Mouse (Mus musculus): ENCODE measurements around the gene Kcnj9. TPM values are rescaled to one million over a fixed set of nuclear protein-coding genes. Genes with fewer than 3 reads are reported as not detected.
A peak's percentile ranks its signal among the peaks of the same experiment; 100 is the strongest.

Kcnj9 gene
- polyA plus RNA-seq, 1 experiment from 2014 or later = 0.28 TPM

GRCm38 (mm10) chr1:172333512-172333911, 4.4 kb upstream of the Kcnj9 start:
- Histone ChIP-seq H3K36me3 (no peaks in the 10 kb centered on the region), H3K4me2 (replicated peaks) (no peak overlapping the region), H3K9ac (no peak overlapping the region), H3K4me3 (replicated peaks) (no peak overlapping the region), H3K27ac (replicated peaks) (no peak overlapping the region), H3K27me3 (peaks cover 55% of the 10 kb centered on the region), H3K9me3 (replicated peaks) (no peaks in the 10 kb centered on the region), H3K4me1 (no peaks in the 10 kb centered on the region)
- ATAC-seq (ENCODE audit: insufficient number of reproducible peaks, low FRiP score, low TSS enrichment, low read depth) = no peak
- WGBS = 23% methylated on average over 3 of the region's 3 CpGs

DNA sequence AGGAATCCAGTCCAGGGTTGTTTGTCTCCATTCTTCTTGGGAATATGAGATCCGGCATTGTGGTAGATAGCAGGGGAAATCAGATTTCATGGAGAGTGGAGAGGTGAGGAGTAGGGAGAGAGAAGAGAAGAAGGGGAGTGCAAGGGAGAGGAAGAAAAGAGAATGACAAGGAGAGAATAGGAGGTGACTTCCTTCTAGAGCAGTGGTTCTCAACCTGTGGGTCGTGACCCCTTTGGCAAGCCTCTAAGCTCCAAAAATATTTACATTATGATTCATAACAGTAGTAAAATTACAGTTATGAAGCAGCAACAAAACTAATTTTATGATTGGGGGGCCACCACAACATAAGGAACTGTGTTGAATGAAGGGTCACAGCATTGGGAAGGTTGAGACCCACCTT, 3.8 kb upstream of the Kcnj9 start:
- peaks cover 56% of the 10 kb centered on the region for H3K27me3 ChIP-seq
- no peaks in the 10 kb centered on the region for H3K9me3 ChIP-seq (replicated peaks)
- no peaks in the 10 kb centered on the region for H3K4me1 ChIP-seq
- no peaks in the 10 kb centered on the region for H3K36me3 ChIP-seq
- H3K4me3 ChIP-seq (replicated peaks) = no peak overlapping the region
- no peak overlapping the region for H3K4me2 ChIP-seq (replicated peaks)
- H3K27ac ChIP-seq (replicated peaks) = no peak overlapping the region
- no peak overlapping the region for H3K9ac ChIP-seq
- ATAC-seq (ENCODE audit: insufficient number of reproducible peaks, low FRiP score, low TSS enrichment, low read depth) = no peak
- WGBS = 79% methylated on average over 2 of the region's 2 CpGs

GRCm38 (mm10) chr1:172331422-172331947, 2.4 kb upstream of the Kcnj9 start:
- peaks cover 67% of the 10 kb centered on the region for H3K27me3 ChIP-seq

DNA sequence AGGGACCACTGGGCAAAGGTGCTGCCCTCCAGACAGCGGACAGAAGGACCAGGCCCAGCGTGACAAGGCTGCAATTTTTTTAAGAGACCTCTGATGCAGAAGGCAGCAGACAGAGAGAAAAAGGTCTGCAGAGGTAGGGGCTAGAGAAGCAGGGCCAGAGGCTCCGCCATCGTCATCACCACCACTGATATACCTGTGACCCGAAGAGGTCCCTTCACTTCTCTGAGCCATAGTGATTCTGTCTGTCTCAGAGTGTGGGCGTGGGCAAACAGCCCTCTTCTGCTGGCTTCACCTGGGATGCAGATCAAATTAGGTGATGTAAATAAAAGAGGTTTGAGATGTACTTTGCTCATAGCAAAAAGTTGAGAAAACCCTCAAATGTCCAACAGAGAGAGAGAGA, 498 bp upstream of the Kcnj9 start:
- ATAC-seq (ENCODE audit: insufficient number of reproducible peaks, low FRiP score, low TSS enrichment, low read depth) = no peak
- Histone ChIP-seq H3K4me2 (replicated peaks) (no peak overlapping the region), H3K9ac (no peak overlapping the region), H3K9me3 (replicated peaks) (no peaks in the 10 kb centered on the region), H3K4me1 (peaks cover 11% of the 10 kb centered on the region), H3K27me3 (peaks cover 75% of the 10 kb centered on the region), H3K36me3 (no peaks in the 10 kb centered on the region), H3K27ac (replicated peaks) (no peak overlapping the region), H3K4me3 (replicated peaks) (no peak overlapping the region)
- WGBS = 68% methylated on average over 6 of the region's 6 CpGs

More at GRCm38 (mm10) chr1:172331422-172331947, 2.4 kb upstream of the Kcnj9 start:
- Histone ChIP-seq H3K9ac (no peak overlapping the region), H3K36me3 (no peaks in the 10 kb centered on the region), H3K4me1 (peaks cover 2% of the 10 kb centered on the region; the same call in 1 of the 2 replicates), H3K9me3 (replicated peaks) (no peaks in the 10 kb centered on the region), H3K27ac (replicated peaks) (no peak overlapping the region), H3K4me3 (replicated peaks) (no peak overlapping the region), H3K4me2 (replicated peaks) (no peak overlapping the region)
- no peak for ATAC-seq (ENCODE audit: insufficient number of reproducible peaks, low FRiP score, low TSS enrichment, low read depth)
- 67% methylated on average over 8 of the region's 8 CpGs for WGBS

GRCm38 (mm10) chr1:172328461-172328860, 657 bp downstream of the Kcnj9 start:
- H3K4me3 ChIP-seq (replicated peaks) = no peak overlapping the region
- no peak overlapping the region for H3K4me2 ChIP-seq (replicated peaks)
- H3K36me3 ChIP-seq = no peaks in the 10 kb centered on the region
- 78% methylated on average over 7 of the region's 7 CpGs for WGBS
- H3K4me1 ChIP-seq = peaks cover 11% of the 10 kb centered on the region
- no peak overlapping the region for H3K9ac ChIP-seq
- H3K9me3 ChIP-seq (replicated peaks) = no peaks in the 10 kb centered on the region
- H3K27ac ChIP-seq (replicated peaks) = no peak overlapping the region
- ATAC-seq (ENCODE audit: insufficient number of reproducible peaks, low FRiP score, low TSS enrichment, low read depth) = no peak
- peaks cover 72% of the 10 kb centered on the region for H3K27me3 ChIP-seq

- 75% methylated on average over 3 of the region's 3 CpGs for WGBS
- H3K9me3 ChIP-seq (replicated peaks) = no peaks in the 10 kb centered on the region
- no peak for ATAC-seq (ENCODE audit: insufficient number of reproducible peaks, low FRiP score, low TSS enrichment, low read depth)
- H3K4me3 ChIP-seq (replicated peaks) = no peak overlapping the region
- H3K4me2 ChIP-seq (replicated peaks) = no peak overlapping the region
- no peaks in the 10 kb centered on the region for H3K36me3 ChIP-seq
- H3K27ac ChIP-seq (replicated peaks) = no peak overlapping the region
- peaks cover 68% of the 10 kb centered on the region for H3K27me3 ChIP-seq
- peaks cover 11% of the 10 kb centered on the region for H3K4me1 ChIP-seq
- no peak overlapping the region for H3K9ac ChIP-seq
Observed at GRCm38 (mm10) chr1:172328041-172328440, 1.1 kb downstream of the Kcnj9 start.

- no peaks in the 10 kb centered on the region for H3K9me3 ChIP-seq (replicated peaks)
- no peak overlapping the region for H3K9ac ChIP-seq
- no peak for ATAC-seq (ENCODE audit: insufficient number of reproducible peaks, low FRiP score, low TSS enrichment, low read depth)
- H3K4me2 ChIP-seq (replicated peaks) = no peak overlapping the region
- H3K27me3 ChIP-seq = peaks cover 67% of the 10 kb centered on the region
- H3K27ac ChIP-seq (replicated peaks) = no peak overlapping the region
- H3K36me3 ChIP-seq = no peaks in the 10 kb centered on the region
- WGBS = 75% methylated on average over 16 of the region's 16 CpGs
- H3K4me3 ChIP-seq (replicated peaks) = no peak overlapping the region
- peaks cover 11% of the 10 kb centered on the region for H3K4me1 ChIP-seq
Observed at GRCm38 (mm10) chr1:172327206-172328001, 1.7 kb downstream of the Kcnj9 start.

DNA sequence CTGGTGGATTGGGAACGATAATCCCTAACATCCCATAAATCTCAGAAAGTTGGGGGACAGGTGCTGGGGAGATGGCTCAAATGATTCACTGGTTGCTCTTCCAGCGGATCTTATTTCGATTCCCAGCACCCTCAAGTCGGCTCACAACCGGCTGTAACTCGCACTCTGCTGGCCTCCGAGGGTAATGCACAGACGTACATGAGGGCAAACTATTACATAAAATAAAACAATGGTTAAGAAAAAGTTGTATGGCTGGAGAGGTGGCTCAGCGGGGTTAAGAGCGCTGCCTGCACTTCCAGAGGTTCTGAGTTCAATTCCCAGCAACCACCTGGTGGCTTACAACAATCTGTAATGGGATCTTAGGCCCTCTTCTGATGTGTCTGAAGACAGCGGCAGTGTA, 2.4 kb downstream of the Kcnj9 start:
- ATAC-seq (ENCODE audit: insufficient number of reproducible peaks, low FRiP score, low TSS enrichment, low read depth) = no peak
- WGBS = 62% methylated on average over 11 of the region's 11 CpGs
- no peak overlapping the region for H3K9ac ChIP-seq

GRCm38 (mm10) chr1:172325680-172326535, 3.2 kb downstream of the Kcnj9 start:
- no peaks in the 10 kb centered on the region for H3K36me3 ChIP-seq
- 0 out of 2 replicates have a peak overlapping the region, but pooled peaks have one; percentile 37 for H3K9ac ChIP-seq
- H3K27ac ChIP-seq (replicated peaks) = no peak overlapping the region
- no peak for ATAC-seq (ENCODE audit: insufficient number of reproducible peaks, low FRiP score, low TSS enrichment, low read depth)
- H3K4me3 ChIP-seq (replicated peaks) = peak overlapping the region; percentile 49
- peak overlapping the region; percentile 88 for H3K4me2 ChIP-seq (replicated peaks)
- peaks cover 57% of the 10 kb centered on the region for H3K27me3 ChIP-seq
- peaks cover 11% of the 10 kb centered on the region for H3K4me1 ChIP-seq
- no peaks in the 10 kb centered on the region for H3K9me3 ChIP-seq (replicated peaks)
- 18% methylated on average over 94 of the region's 94 CpGs for WGBS

More for the DNA sequence above, 2.4 kb downstream of the Kcnj9 start:
- H3K4me2 ChIP-seq (replicated peaks) = peak overlapping the region; percentile 88
- H3K4me1 ChIP-seq = peaks cover 11% of the 10 kb centered on the region
- no peaks in the 10 kb centered on the region for H3K9me3 ChIP-seq (replicated peaks)
- H3K4me3 ChIP-seq (replicated peaks) = peak overlapping the region; percentile 49
- H3K27ac ChIP-seq (replicated peaks) = no peak overlapping the region
- H3K36me3 ChIP-seq = no peaks in the 10 kb centered on the region
- H3K27me3 ChIP-seq = peaks cover 64% of the 10 kb centered on the region

DNA sequence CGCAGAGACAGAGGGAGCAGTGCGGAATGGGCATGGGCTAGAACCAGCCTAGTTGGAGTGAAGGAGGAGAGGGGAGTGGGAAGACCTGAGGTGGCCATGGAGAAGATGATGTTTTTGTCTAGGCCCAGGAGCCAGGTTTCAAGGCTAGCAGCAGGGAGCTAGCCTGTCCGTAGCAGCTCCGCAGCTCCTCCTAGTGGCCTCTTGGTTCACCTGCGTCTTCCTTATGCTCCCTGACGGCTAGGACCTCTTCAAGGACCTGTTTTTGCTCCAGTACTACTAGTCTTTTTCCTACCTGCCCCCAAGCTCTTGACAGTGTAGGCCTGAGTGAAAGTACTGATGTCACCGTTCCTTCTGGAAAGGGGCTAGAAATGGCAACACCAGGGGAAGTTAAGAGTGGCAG, 4.4 kb downstream of the Kcnj9 start:
- WGBS = 10% methylated on average over 7 of the region's 7 CpGs
- no peak for ATAC-seq (ENCODE audit: insufficient number of reproducible peaks, low FRiP score, low TSS enrichment, low read depth)
- peaks cover 14% of the 10 kb centered on the region for H3K4me1 ChIP-seq
- H3K27ac ChIP-seq (replicated peaks) = no peak overlapping the region
- H3K9me3 ChIP-seq (replicated peaks) = no peaks in the 10 kb centered on the region
- no peaks in the 10 kb centered on the region for H3K36me3 ChIP-seq
- H3K4me3 ChIP-seq (replicated peaks) = no peak overlapping the region
- H3K27me3 ChIP-seq = peaks cover 48% of the 10 kb centered on the region
- no peak overlapping the region for H3K9ac ChIP-seq
- no peak overlapping the region for H3K4me2 ChIP-seq (replicated peaks)

- H3K4me2 ChIP-seq (replicated peaks) = no peak overlapping the region
- no peaks in the 10 kb centered on the region for H3K9me3 ChIP-seq (replicated peaks)
- 0 out of 2 replicates have a peak, but pooled peaks cover 6% of the 10 kb centered on the region for H3K36me3 ChIP-seq
- ATAC-seq (ENCODE audit: insufficient number of reproducible peaks, low FRiP score, low TSS enrichment, low read depth) = no peak
- H3K4me1 ChIP-seq = peaks cover 14% of the 10 kb centered on the region
- 66% methylated on average over 6 of the region's 6 CpGs for WGBS
- no peak overlapping the region for H3K9ac ChIP-seq
- H3K27ac ChIP-seq (replicated peaks) = no peak overlapping the region
- H3K4me3 ChIP-seq (replicated peaks) = no peak overlapping the region
- peaks cover 41% of the 10 kb centered on the region for H3K27me3 ChIP-seq
Observed at GRCm38 (mm10) chr1:172323801-172324359, 5.2 kb downstream of the Kcnj9 start.
